Mouse (Mus musculus): Measurements from ENCODE around the gene C2cd2. TPM values are rescaled to one million over a fixed set of nuclear protein-coding genes. Genes with fewer than 3 reads are reported as not detected.

The C2cd2 gene
- total RNA-seq, 2 experiments from 2014 or later, result 17.5 to 26.6 TPM

GRCm38 (mm10) chr16:97848832-97849231, 113.6 kb downstream of the C2cd2 start:
- no peak for DNase-seq (ENCODE audit: extremely low spot score in 1 of 2, low spot score in 2 of 2)
- intact Hi-C loops (cut with DNase I), result no loop called here

GRCm38 (mm10) chr16:97844967-97845937, 117.1 kb downstream of the C2cd2 start:
- intact Hi-C loops (cut with DNase I), result no loop called here
- no peak for DNase-seq (ENCODE audit: extremely low spot score in 1 of 2, low spot score in 2 of 2)

GRCm38 (mm10) chr16:97832154-97832553, 130.2 kb downstream of the C2cd2 start:
- intact Hi-C loops (cut with DNase I), result no loop called here
- DNase-seq (ENCODE audit: extremely low spot score in 1 of 2, low spot score in 2 of 2), result no peak

- intact Hi-C loops (cut with DNase I), result no loop called here
- no peak for DNase-seq (ENCODE audit: extremely low spot score in 1 of 2, low spot score in 2 of 2)
Measured at GRCm38 (mm10) chr16:97828207-97828606, 134.2 kb downstream of the C2cd2 start.

GRCm38 (mm10) chr16:97823311-97824007, 138.9 kb downstream of the C2cd2 start:
- intact Hi-C loops (cut with DNase I), result no loop called here
- no peak for DNase-seq (ENCODE audit: extremely low spot score in 1 of 2, low spot score in 2 of 2)

- no peak for DNase-seq (ENCODE audit: extremely low spot score in 1 of 2, low spot score in 2 of 2)
- intact Hi-C loops (cut with DNase I), result no loop called here
Measured at GRCm38 (mm10) chr16:97819532-97819931, 142.9 kb downstream of the C2cd2 start.

- intact Hi-C loops (cut with DNase I), result no loop called here
- DNase-seq (ENCODE audit: extremely low spot score in 1 of 2, low spot score in 2 of 2), result no peak
Measured at GRCm38 (mm10) chr16:97817414-97817813, 145.0 kb downstream of the C2cd2 start.

- intact Hi-C loops (cut with DNase I), result no loop called here
- no peak for DNase-seq (ENCODE audit: extremely low spot score in 1 of 2, low spot score in 2 of 2)
Measured at GRCm38 (mm10) chr16:97815269-97815668, 147.1 kb downstream of the C2cd2 start.

- no peak for DNase-seq (ENCODE audit: extremely low spot score in 1 of 2, low spot score in 2 of 2)
- intact Hi-C loops (cut with DNase I), result no loop called here
Measured at GRCm38 (mm10) chr16:97814060-97814459, 148.3 kb downstream of the C2cd2 start.

- no peak for DNase-seq (ENCODE audit: extremely low spot score in 1 of 2, low spot score in 2 of 2)
- intact Hi-C loops (cut with DNase I), result loop anchor here (10.0 kb wide), 1 partner anchor 494 kb away; no protein-coding TSS in a partner anchor
Measured at GRCm38 (mm10) chr16:97808881-97809280, 153.5 kb downstream of the C2cd2 start.

GRCm38 (mm10) chr16:97805646-97806045, 156.8 kb downstream of the C2cd2 start:
- no peak for DNase-seq (ENCODE audit: extremely low spot score in 1 of 2, low spot score in 2 of 2)
- intact Hi-C loops (cut with DNase I), result loop anchor here (10.0 kb wide), 1 partner anchor 491 kb away; no protein-coding TSS in a partner anchor

Small RNA genes within 50 kb of the gene (microRNA-seq; reads per million reads assigned to microRNA genes)
- not detected for gene Mir6964

Other genes starting within 250 kb of the C2cd2 start
- under 1 TPM in 1 of 2 experiments, not detected in 1; 0.30 TPM for gene Ripk4, start 198.8 kb downstream of the C2cd2 start, total RNA-seq (2021)
- gene Prdm15, start 110.7 kb downstream of the C2cd2 start, total RNA-seq (2021), result 10 to 100 TPM; 19.2 to 20.6 TPM
- 10 to 100 TPM; 22.6 to 25.7 TPM for gene Zbtb21, start within 50 bp of the C2cd2 start, total RNA-seq (2021)
- gene B230307C23Rik, start 34.7 kb upstream of the C2cd2 start, total RNA-seq (2021), result 10 to 100 TPM; 24.8 to 32.8 TPM
- 1 to 10 TPM; 7.2 to 8.2 TPM for gene A630089N07Rik, start 119.9 kb upstream of the C2cd2 start, total RNA-seq (2021)

Data from left cerebral cortex, postnatal 10 days (tissue).